20 mouse cellular contexts compared by ENCODE assay signal in the genomic region with DNA sequence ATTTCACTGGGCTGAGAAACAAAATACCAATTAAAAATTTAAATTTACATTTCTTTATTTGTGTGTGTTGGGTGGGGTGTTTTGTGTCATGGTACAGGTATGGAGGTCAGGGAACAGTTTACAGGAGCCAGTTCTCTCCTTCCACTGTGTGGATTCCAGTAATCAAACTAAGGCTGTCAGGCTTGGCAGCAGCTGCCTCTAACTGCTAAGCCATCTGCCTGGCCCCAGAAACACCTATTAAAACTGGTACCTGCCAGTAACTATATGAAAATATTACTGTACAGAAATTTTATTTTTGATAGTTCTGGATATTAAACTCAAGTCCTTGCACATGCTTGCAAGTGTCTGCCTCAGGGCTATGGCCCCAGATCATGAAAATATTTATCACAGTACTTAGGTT. TPM values are rescaled to one million over a fixed set of nuclear protein-coding genes. Genes with fewer than 3 reads are reported as not detected.
A peak's percentile ranks its signal among the peaks of the same experiment; 100 is the strongest.
DNase-seq lines count a peak whose midpoint lies in the region; ATAC-seq lines count a peak whose summit lies in the region.
"Had no signal": no experiment of that assay in that cellular context is flagged by ENCODE, and none has a peak within 500 bp of the region (broad histone marks: within the 10 kb centered on the region; RNA-seq: fewer than 3 reads in every experiment).

No protein-coding gene starts in this region.

- peak overlapping the region; percentile 47; the same call in 1 of the 2 replicates for H3K27ac ChIP-seq in heart, embryonic 12.5 days (ENCODE audit: poor library complexity, severe bottlenecking)
- H3K27ac ChIP-seq: embryonic facial prominence, embryonic 13.5 days; forebrain, embryonic 15.5 days; limb, embryonic 12.5 days; liver, embryonic 15.5 days; stomach, embryonic 15.5 days had no signal

- no peak overlapping the region for H3K9ac ChIP-seq in heart, embryonic 12.5 days
- H3K9ac ChIP-seq: embryonic facial prominence, embryonic 13.5 days; forebrain, embryonic 15.5 days; limb, embryonic 12.5 days; liver, embryonic 15.5 days; stomach, embryonic 15.5 days had no signal

- no peaks in the 10 kb centered on the region for H3K9me3 ChIP-seq in heart, embryonic 12.5 days (replicated peaks)
- no peaks in the 10 kb centered on the region for H3K9me3 ChIP-seq in megakaryocyte, embryonic 14.5 days
- H3K9me3 ChIP-seq: embryonic facial prominence, embryonic 13.5 days; forebrain, embryonic 15.5 days; limb, embryonic 12.5 days; liver, embryonic 15.5 days; stomach, embryonic 15.5 days had no signal

- no peak for DNase-seq in heart, adult 8-10 months (ENCODE audit: low spot score)
- DNase-seq in cerebellum, adult 9-11 months: peak; percentile 79
- no peak for DNase-seq in thymus, postnatal 14 days
- DNase-seq in spleen, postnatal 4 days (ENCODE audit: low spot score in 2 of 2): no peak
- DNase-seq: adrenal gland, postnatal 36 days; B cell, adult 2 months; kidney, adult 18-20 months; kidney, postnatal 10 days; lung, postnatal 10 days; right cerebral cortex, postnatal 25 days; thymus, adult 18-20 months had no signal

- no peak for ATAC-seq in heart, embryonic 12.5 days (ENCODE audit: insufficient number of reproducible peaks, low FRiP score)
- no peak for ATAC-seq in megakaryocyte, adult 5-6 weeks (ENCODE audit: poor library complexity, severe bottlenecking)
- ATAC-seq: forebrain, embryonic 15.5 days; midbrain, embryonic 16.5 days had no signal

- peaks cover 31% of the 10 kb centered on the region for H3K4me1 ChIP-seq in heart, embryonic 12.5 days (replicated peaks)
- peaks cover 57% of the 10 kb centered on the region for H3K4me1 ChIP-seq in megakaryocyte, embryonic 14.5 days

- H3K36me3 ChIP-seq in heart, embryonic 12.5 days: no peaks in the 10 kb centered on the region
- peaks cover 1% of the 10 kb centered on the region for H3K36me3 ChIP-seq in megakaryocyte, embryonic 14.5 days (replicated peaks; ENCODE audit: low read length)
- H3K36me3 ChIP-seq: embryonic facial prominence, embryonic 13.5 days; forebrain, embryonic 15.5 days; limb, embryonic 12.5 days; liver, embryonic 15.5 days; stomach, embryonic 15.5 days had no signal

- H3K4me3 ChIP-seq in heart, embryonic 12.5 days: no peak overlapping the region
- H3K4me3 ChIP-seq in megakaryocyte, embryonic 14.5 days (replicated peaks): peak overlapping the region; percentile 83
- H3K4me3 ChIP-seq: embryonic facial prominence, embryonic 13.5 days; forebrain, embryonic 15.5 days; limb, embryonic 12.5 days; liver, embryonic 15.5 days; stomach, embryonic 15.5 days had no signal

- H3K4me2 ChIP-seq in heart, embryonic 12.5 days: no peak overlapping the region
- H3K4me2 ChIP-seq: embryonic facial prominence, embryonic 13.5 days; forebrain, embryonic 15.5 days; limb, embryonic 12.5 days; liver, embryonic 15.5 days; stomach, embryonic 15.5 days had no signal

- no peaks in the 10 kb centered on the region for H3K27me3 ChIP-seq in heart, embryonic 12.5 days (replicated peaks)
- H3K27me3 ChIP-seq in megakaryocyte, embryonic 14.5 days (replicated peaks): no peaks in the 10 kb centered on the region
- H3K27me3 ChIP-seq: embryonic facial prominence, embryonic 13.5 days; forebrain, embryonic 15.5 days; limb, embryonic 12.5 days; liver, embryonic 15.5 days; stomach, embryonic 15.5 days had no signal

RNA-seq across cellular contexts. Expression of gene Rock2, which starts 4.1 kb away (rescaled TPM):
- 29.7 and 32.0 TPM in 2 replicates for polyA plus RNA-seq in heart, embryonic 12.5 days (2016; fragmentation: Nextera tagmentation; extraction: Ambion mirVana)
- total RNA-seq in heart, adult 8-10 months (2022): 10 to 100 TPM; 71.9 to 88.8 (median 84.0) TPM
- polyA plus RNA-seq in megakaryocyte, embryonic 14.5 days (2012; ENCODE audit: insufficient read depth, low replicate concordance): 0.97 and 1.0 TPM in 2 replicates
- total RNA-seq in megakaryocyte, adult 5-6 weeks (2015): 53.0 and 63.4 TPM in 2 replicates
- total RNA-seq in megakaryocyte, adult 5-6 weeks (2017): 65.0 and 75.9 TPM in 2 replicates
